Mouse (Mus musculus): ENCODE results near the gene Hpcal1.
"Not testable (repeated sequence)": the region's sequence is repeated elsewhere in the genome, so short reads cannot be mapped to it uniquely, and the experiment has no call there.

Hpcal1 gene

DNA sequence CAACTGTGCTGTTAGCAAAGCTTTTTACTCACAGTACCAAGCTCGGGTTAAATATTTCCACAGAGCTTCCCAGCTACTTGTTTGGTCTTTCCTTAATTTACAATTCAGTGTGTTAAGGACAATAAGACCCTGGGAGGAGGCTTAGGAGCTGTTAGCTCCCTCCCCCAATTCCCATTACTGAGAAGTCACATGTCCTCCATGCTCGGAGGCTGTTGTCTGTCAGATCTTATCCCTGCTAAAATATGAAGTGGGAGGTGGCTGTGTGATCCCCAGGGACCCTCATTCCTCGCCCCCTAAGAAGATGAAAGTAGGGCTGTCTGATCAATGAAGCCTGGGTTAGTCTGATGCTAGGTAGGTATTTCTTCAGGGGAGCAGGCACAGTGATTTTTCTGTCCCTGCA is 88.4 kb downstream of the Hpcal1 start:
- no peak for DNase-seq (ENCODE audit: inconsistent ontology term)

DNA sequence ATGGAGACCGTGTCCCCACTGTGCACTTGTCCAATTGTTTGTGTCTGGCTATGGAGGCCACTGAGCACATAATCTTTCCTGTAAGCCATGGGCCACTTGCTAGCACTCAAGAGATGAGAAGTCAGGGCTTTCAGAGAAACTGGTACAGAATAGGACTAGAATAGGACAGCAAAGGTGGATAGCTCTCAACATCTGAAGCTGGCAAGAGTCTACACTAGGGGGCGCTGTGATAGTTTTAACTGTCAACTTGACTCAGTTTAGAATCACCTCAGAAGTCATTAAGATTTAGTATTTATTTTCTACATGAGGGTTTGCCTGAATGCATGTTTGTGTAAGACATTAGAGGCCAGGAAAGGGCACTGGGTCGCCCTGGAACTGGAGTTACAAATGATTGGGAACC is 98.8 kb downstream of the Hpcal1 start:
- no peak for DNase-seq (ENCODE audit: inconsistent ontology term)

DNA sequence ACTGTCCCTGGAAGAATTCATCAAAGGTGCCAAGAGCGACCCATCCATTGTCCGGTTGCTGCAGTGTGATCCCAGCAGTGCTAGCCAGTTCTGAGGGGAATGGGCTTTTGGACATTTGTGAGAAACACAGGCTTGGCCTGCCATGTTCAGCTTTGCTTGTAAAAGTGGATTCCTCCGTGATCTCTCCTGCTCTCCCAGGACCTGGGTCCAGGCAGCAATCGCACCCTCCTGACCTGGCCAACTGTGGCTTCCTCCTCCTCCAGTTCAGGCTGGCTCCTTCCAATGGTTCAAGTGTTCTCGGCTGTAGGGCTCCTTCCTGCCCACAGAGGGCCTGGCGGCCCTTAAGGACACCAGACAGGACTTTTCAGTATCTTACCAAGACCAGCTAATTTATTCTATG is 100.5 kb downstream of the Hpcal1 start:
- no peak for DNase-seq (ENCODE audit: inconsistent ontology term)

DNA sequence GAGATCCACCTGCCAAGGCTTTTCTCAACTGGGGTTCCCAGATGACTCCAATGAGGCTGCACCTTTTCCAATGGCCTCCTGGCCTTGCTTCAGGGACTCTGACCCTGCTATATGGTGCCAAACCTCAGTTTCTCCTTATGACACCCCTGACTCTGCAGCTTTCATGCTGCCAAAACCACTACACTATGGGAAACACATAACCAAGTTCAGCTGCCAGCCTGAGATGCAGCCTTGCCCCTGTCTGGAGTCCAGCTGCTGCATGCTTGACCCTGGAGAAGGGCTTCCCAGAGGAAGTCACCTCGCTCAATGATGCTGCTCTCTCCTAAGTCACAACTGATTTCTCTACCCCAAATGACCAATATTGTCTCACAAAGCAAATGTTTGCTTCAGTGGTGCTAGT is 102.1 kb downstream of the Hpcal1 start:
- DNase-seq (ENCODE audit: inconsistent ontology term): no peak

DNA sequence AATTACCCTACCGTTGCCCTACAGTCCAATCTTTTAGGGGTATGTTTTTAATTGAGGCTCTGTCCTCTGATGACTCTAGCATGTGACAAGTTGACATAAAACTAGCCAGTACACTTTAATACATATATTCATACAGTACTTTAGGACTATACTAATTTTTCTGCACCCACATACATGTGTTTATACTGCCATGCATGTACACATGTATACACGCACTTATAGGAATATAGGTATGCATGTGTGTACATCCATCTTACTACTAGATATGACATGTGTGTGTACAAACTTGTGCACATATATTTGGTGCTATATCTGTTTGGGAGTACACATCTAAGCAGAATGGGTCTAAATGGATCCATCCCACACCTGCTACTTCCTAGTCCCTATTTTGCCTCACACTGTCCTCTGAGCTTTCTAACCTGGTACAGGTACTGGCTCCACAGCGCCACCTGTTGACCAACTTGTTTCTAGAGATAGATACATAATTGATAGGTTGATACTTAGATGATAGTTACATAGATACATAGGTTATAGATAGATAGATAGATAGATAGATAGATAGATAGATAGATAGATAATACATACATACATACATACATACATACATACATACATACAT is 105.1 kb downstream of the Hpcal1 start:
- DNase-seq (ENCODE audit: inconsistent ontology term): peak; percentile 22

DNA sequence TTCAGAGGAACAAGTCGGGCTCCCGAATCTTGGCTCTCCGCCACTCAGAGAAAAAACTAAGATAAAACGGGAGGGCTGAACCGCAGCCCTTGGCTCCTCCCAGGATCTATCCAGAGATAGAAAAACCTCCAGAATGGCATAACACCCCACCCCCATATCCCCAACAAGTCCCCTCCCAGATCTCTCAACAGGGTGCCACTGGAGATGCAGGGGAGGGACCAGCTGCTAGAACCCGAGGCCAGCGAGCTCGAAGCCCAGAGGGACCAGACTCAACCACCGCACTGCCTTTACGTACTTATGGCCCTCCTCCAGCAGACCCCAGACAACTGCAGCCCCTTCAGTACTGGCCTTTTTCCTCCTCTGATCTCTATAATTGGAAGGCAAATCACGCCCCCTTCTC is 107.6 kb downstream of the Hpcal1 start:
- not testable (repeated sequence) for DNase-seq (ENCODE audit: inconsistent ontology term)

DNA sequence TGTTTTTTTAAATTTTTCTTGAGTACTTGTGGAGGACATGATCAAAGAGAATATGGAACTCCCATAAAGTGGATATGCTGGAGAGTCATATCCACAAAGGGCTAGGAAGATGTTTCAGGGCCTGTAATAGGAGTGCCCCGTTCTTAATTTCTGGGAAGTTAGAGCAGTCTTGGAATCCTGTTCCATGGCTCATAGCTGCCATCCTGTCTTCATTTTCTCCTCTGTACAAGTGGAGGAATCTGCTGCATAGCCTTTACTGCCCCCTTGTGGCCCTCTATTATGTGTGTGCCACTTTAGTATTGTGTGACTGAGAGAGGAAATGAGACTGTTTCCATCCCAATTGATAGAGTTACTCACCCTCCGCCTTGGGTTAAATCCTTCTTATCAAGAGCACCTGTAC is 117.9 kb downstream of the Hpcal1 start:
- peak; percentile 35 for DNase-seq (ENCODE audit: inconsistent ontology term)

DNA sequence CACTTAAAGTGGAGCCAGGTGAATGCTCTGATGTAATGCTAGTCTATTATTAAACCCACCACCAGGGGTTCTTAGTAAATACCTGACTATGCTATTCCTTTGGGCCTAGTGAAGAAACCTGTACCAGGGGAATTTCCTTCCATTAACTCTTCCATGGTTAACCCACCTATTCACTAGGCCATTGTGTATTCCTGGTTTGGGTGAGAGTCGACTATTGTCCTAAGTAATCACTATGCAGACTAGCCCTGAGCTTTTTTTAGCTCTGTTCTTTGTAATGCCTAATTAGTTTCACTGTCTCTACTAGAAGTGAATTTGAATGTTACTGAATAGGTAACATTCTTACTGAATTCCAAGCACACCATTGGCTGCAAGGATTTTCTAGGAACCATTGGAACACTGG is 144.6 kb downstream of the Hpcal1 start:
- DNase-seq (ENCODE audit: inconsistent ontology term): not testable (repeated sequence)

All from Muller cell, postnatal 12 days (primary cell).